Mouse (Mus musculus): ENCODE data around the gene Slc25a41. TPM values are rescaled to one million over a fixed set of nuclear protein-coding genes. Genes with fewer than 3 reads are reported as not detected.

The Slc25a41 gene
- polyA plus RNA-seq, 1 experiment from 2014 or later, result not detected

GRCm38 (mm10) chr17:57030931-57031660 lies 10.4 kb downstream of the Slc25a41 start, which contains the start of gene Khsrp:
TSS of gene Khsrp (minus strand) at chr17:57031522.
- H3K4me3 ChIP-seq (ENCODE audit: low read depth, low read length), result peak within 1 kb of the TSS; percentile 96
- H3K27ac ChIP-seq (ENCODE audit: low read length), result peak within 1 kb of the TSS; percentile 89
- ATAC-seq, result no peak
- H3K4me2 ChIP-seq (replicated peaks; ENCODE audit: low read depth, low read length), result peak within 1 kb of the TSS; percentile 85
- peak within 1 kb of the TSS; percentile 97 for H3K9ac ChIP-seq (replicated peaks; ENCODE audit: low read depth)
- no peaks in the 10 kb centered on the region for H3K27me3 ChIP-seq (replicated peaks; ENCODE audit: insufficient read depth, low read length)
- H3K4me1 ChIP-seq (ENCODE audit: insufficient read depth, low read depth, low read length), result peaks cover 13% of the 10 kb centered on the region; the same call in 1 of the 2 replicates
- H3K36me3 ChIP-seq (ENCODE audit: insufficient read depth, low read length), result 0 out of 2 replicates have a peak, but pooled peaks cover 5% of the 10 kb centered on the region
- no peaks in the 10 kb centered on the region for H3K9me3 ChIP-seq (ENCODE audit: low read length)
- no peak for TF ChIP-seq EP300 (IDR thresholded peaks at IDR 0.05)
- no peak for TF ChIP-seq CTCF (IDR thresholded peaks at IDR 0.05)
- WGBS, result 2% methylated on average over 27 of the region's 99 CpGs
- DNase-seq (ENCODE audit: low spot score), result peak; percentile 30

- Histone ChIP-seq H3K4me2 (replicated peaks; ENCODE audit: low read depth, low read length) (peak overlapping the region; percentile 85), H3K9ac (replicated peaks; ENCODE audit: low read depth) (peak overlapping the region; percentile 97; the same call in 1 of the 2 replicates), H3K4me3 (ENCODE audit: low read depth, low read length) (0 out of 2 replicates have a peak overlapping the region, but pooled peaks have one; percentile 12), H3K27me3 (replicated peaks; ENCODE audit: insufficient read depth, low read length) (no peaks in the 10 kb centered on the region), H3K27ac (ENCODE audit: low read length) (no peak overlapping the region), H3K9me3 (ENCODE audit: low read length) (no peaks in the 10 kb centered on the region), H3K36me3 (ENCODE audit: insufficient read depth, low read length) (peaks cover 19% of the 10 kb centered on the region), H3K4me1 (ENCODE audit: insufficient read depth, low read depth, low read length) (peaks cover 13% of the 10 kb centered on the region; the same call in 1 of the 2 replicates)
- 23% methylated on average over 8 of the region's 8 CpGs for WGBS
- TF ChIP-seq CTCF (IDR thresholded peaks at IDR 0.05) (no peak), EP300 (IDR thresholded peaks at IDR 0.05) (no peak)
- ATAC-seq (no peak), DNase-seq (ENCODE audit: low spot score) (peak; percentile 13)
These were observed 11.8 kb downstream of the Slc25a41 start for GRCm38 (mm10) chr17:57029691-57030090.

- Histone ChIP-seq H3K36me3 (ENCODE audit: insufficient read depth, low read length) (peaks cover 39% of the 10 kb centered on the region), H3K4me1 (ENCODE audit: insufficient read depth, low read depth, low read length) (peaks cover 13% of the 10 kb centered on the region; the same call in 1 of the 2 replicates), H3K27ac (ENCODE audit: low read length) (no peak overlapping the region), H3K4me3 (ENCODE audit: low read depth, low read length) (no peak overlapping the region), H3K9ac (replicated peaks; ENCODE audit: low read depth) (no peak overlapping the region), H3K27me3 (replicated peaks; ENCODE audit: insufficient read depth, low read length) (no peaks in the 10 kb centered on the region), H3K4me2 (replicated peaks; ENCODE audit: low read depth, low read length) (no peak overlapping the region), H3K9me3 (ENCODE audit: low read length) (no peaks in the 10 kb centered on the region)
- 82% methylated on average over 4 of the region's 4 CpGs for WGBS
- no peak for ATAC-seq
- TF ChIP-seq CTCF (IDR thresholded peaks at IDR 0.05), result no peak
- TF ChIP-seq EP300 (IDR thresholded peaks at IDR 0.05), result no peak
- DNase-seq (ENCODE audit: low spot score), result no peak
These were observed 14.0 kb downstream of the Slc25a41 start for GRCm38 (mm10) chr17:57027471-57027870.

- no peak overlapping the region for H3K27ac ChIP-seq (ENCODE audit: low read length)
- 87% methylated on average over 5 of the region's 5 CpGs for WGBS
- TF ChIP-seq CTCF (IDR thresholded peaks at IDR 0.05) (no peak), EP300 (IDR thresholded peaks at IDR 0.05) (no peak)
- H3K9me3 ChIP-seq (ENCODE audit: low read length), result no peaks in the 10 kb centered on the region
- DNase-seq (ENCODE audit: low spot score), result no peak
- H3K36me3 ChIP-seq (ENCODE audit: insufficient read depth, low read length), result peaks cover 43% of the 10 kb centered on the region
- no peak overlapping the region for H3K9ac ChIP-seq (replicated peaks; ENCODE audit: low read depth)
- H3K4me1 ChIP-seq (ENCODE audit: insufficient read depth, low read depth, low read length), result no peaks in the 10 kb centered on the region
- no peaks in the 10 kb centered on the region for H3K27me3 ChIP-seq (replicated peaks; ENCODE audit: insufficient read depth, low read length)
- no peak overlapping the region for H3K4me2 ChIP-seq (replicated peaks; ENCODE audit: low read depth, low read length)
- no peak overlapping the region for H3K4me3 ChIP-seq (ENCODE audit: low read depth, low read length)
- no peak for ATAC-seq
These were observed 20.5 kb downstream of the Slc25a41 start for GRCm38 (mm10) chr17:57020960-57021359.

GRCm38 (mm10) chr17:57019693-57020092 lies 21.8 kb downstream of the Slc25a41 start:
- Histone ChIP-seq H3K36me3 (ENCODE audit: insufficient read depth, low read length) (peaks cover 31% of the 10 kb centered on the region), H3K4me3 (ENCODE audit: low read depth, low read length) (no peak overlapping the region), H3K9ac (replicated peaks; ENCODE audit: low read depth) (no peak overlapping the region), H3K27me3 (replicated peaks; ENCODE audit: insufficient read depth, low read length) (no peaks in the 10 kb centered on the region), H3K4me2 (replicated peaks; ENCODE audit: low read depth, low read length) (no peak overlapping the region), H3K9me3 (ENCODE audit: low read length) (no peaks in the 10 kb centered on the region), H3K27ac (ENCODE audit: low read length) (no peak overlapping the region), H3K4me1 (ENCODE audit: insufficient read depth, low read depth, low read length) (no peaks in the 10 kb centered on the region)
- 81% methylated on average over 2 of the region's 2 CpGs for WGBS
- ATAC-seq (no peak), DNase-seq (ENCODE audit: low spot score) (no peak)
- TF ChIP-seq EP300 (IDR thresholded peaks at IDR 0.05) (no peak), CTCF (IDR thresholded peaks at IDR 0.05) (no peak)

- 60% methylated on average over 13 of the region's 13 CpGs for WGBS
- no peak for TF ChIP-seq CTCF (IDR thresholded peaks at IDR 0.05)
- no peak for TF ChIP-seq EP300 (IDR thresholded peaks at IDR 0.05)
- Histone ChIP-seq H3K9ac (replicated peaks; ENCODE audit: low read depth) (peak overlapping the region; percentile 60; the same call in 1 of the 2 replicates), H3K9me3 (ENCODE audit: low read length) (no peaks in the 10 kb centered on the region), H3K4me3 (ENCODE audit: low read depth, low read length) (peak overlapping the region; percentile 68; the same call in 1 of the 2 replicates), H3K4me2 (replicated peaks; ENCODE audit: low read depth, low read length) (peak overlapping the region; percentile 74; the same call in 1 of the 2 replicates), H3K4me1 (ENCODE audit: insufficient read depth, low read depth, low read length) (no peaks in the 10 kb centered on the region), H3K27ac (ENCODE audit: low read length) (peak overlapping the region; percentile 82; the same call in 1 of the 2 replicates), H3K27me3 (replicated peaks; ENCODE audit: insufficient read depth, low read length) (no peaks in the 10 kb centered on the region), H3K36me3 (ENCODE audit: insufficient read depth, low read length) (no peaks in the 10 kb centered on the region)
- no peak for ATAC-seq
- no peak for DNase-seq (ENCODE audit: low spot score)
These were observed 29.1 kb downstream of the Slc25a41 start for GRCm38 (mm10) chr17:57012245-57012795.

Measured in lung, postnatal 0 days (tissue).